Mouse (Mus musculus): ENCODE data around the gene Adprm.

DNA sequence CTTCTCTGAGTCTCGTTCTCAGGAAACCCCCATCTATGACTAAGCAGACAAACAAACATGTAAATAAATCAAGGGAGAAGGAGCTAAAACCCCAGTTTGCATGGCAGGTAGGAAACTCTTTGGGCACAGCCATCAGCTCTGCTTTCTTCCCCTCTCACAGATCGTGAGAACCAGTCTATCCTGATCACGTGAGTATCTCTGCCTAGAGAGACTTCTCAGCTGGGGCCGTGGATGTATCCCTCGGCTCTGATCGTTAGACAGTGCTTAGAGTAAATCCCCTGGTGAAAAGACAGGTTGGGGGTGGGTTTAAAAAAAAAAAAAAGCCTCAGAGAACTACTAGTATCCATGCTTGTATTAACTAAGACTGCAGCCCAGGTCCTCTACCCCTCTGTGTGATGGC lies 30.8 kb upstream of the Adprm start:
- TF ChIP-seq MYC (IDR thresholded peaks at IDR 0.05; ENCODE audit: low read depth, low read length) (no peak), CTCF (conservative IDR thresholded peaks at IDR 0.05 in 1 of 2, IDR thresholded peaks at IDR 0.05 in 1 of 2; ENCODE audit: low read depth in 2 of 2, low read length in 2 of 2) (no peak), ZC3H11A (IDR thresholded peaks at IDR 0.05; ENCODE audit: low read depth, low read length) (no peak), POLR2A (IDR thresholded peaks at IDR 0.05; ENCODE audit: low read depth, low read length) (no peak), POLR2AphosphoS2 (IDR thresholded peaks at IDR 0.05; ENCODE audit: low read depth, low read length) (no peak), MEF2A (IDR thresholded peaks at IDR 0.05; ENCODE audit: borderline replicate concordance, low read depth, low read length) (no peak), USF1 (IDR thresholded peaks at IDR 0.05; ENCODE audit: low read depth, low read length) (no peak), TBP (conservative IDR thresholded peaks at IDR 0.05; ENCODE audit: low read depth, low read length) (no peak), CHD1 (IDR thresholded peaks at IDR 0.05; ENCODE audit: low read depth, low read length) (no peak), ETS1 (conservative IDR thresholded peaks at IDR 0.05; ENCODE audit: low read depth, low read length) (no peak), SIN3A (IDR thresholded peaks at IDR 0.05; ENCODE audit: low read length) (no peak), MAZ (IDR thresholded peaks at IDR 0.05; ENCODE audit: low read depth, low read length) (no peak), ZNF384 (IDR thresholded peaks at IDR 0.05; ENCODE audit: low read depth, low read length) (no peak)

Data from CH12.LX (cell line).